Mouse (Mus musculus) T-helper 17 cell (primary cell): ENCODE data around the gene Igsf9b.

Experiments used
- in situ Hi-C, 2 experiments: fragments of 300-600 bp; cut with MboI, MseI; formaldehyde crosslinking; loops; 1 replicate in 1 of 2; 2 replicates in 1 of 2; pipeline ENCODE4 v1.15.1; 2025; ENCODE audit warnings: high pct_unique_total_duplicates in 2 of 2

Gene Igsf9b

DNA sequence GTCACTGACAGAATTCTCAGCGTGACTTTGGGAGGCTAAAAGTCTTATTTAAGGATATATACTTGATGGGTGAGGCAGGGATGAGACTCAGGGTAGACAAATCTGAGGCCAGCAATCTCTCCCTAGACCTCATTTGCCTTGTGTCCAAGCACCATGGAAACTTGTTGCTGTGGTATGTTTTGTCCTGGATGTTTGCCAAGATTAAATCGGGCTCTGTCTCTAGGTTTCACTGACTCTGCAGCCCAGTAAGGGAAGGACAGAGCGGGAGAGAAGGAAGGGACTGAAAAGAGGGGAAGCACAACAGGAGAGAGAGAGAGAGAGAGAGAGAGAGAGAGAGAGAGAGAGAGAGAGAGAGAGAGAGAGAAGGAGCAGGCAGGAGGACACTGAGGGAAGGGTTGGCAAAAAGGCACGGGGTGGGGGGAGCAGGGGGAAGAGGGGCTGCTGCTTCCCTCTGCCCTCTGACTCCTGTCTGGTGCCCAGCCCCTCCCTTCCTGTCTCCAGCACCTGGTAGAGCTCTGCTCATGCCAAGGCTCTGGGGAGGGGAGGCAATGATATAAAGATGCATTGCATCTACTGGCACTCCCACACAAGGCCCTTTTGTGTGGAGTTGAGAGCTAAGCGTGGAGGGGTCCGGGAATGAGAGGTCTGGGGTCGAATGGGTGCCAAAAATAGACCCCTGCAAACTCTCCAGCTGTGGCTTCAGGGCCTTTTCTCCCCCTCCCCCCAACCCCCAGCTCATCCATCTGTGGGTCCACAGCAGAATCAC is 9.3 kb upstream of the Igsf9b start:
- in situ Hi-C loops: no loop called here

GRCm38 (mm10) chr9:27294380-27294779 is 4.6 kb upstream of the Igsf9b start:
- in situ Hi-C loops: no loop called here

GRCm38 (mm10) chr9:27299286-27300187 is 533 bp downstream of the Igsf9b start:
- in situ Hi-C loops: no loop called here

DNA sequence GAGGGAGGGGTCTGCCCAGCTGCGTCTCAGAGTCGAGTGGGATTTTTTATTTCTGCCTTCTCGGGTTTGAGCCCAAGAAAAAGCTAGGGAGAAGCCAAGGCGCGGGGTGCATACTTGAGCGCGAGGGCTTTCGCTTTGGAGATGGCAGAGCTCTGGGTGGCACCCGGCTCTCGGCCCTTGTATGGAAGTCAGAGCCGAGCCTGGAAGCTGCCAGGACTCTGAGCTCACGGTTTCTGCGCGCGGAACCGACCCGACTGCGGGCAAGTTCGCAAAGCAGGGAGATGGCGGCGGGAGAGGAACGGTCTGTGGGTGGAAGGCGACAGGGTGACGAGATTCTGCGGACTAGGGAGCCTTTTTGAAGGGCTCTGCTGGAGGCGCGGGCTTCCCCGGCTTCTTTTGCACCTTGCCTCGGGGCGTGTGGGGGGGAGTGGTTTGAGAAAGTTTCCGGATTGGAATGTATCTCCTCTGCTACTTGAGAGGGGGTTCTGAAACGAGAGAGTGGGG is 1.2 kb downstream of the Igsf9b start:
- in situ Hi-C loops: no loop called here

DNA sequence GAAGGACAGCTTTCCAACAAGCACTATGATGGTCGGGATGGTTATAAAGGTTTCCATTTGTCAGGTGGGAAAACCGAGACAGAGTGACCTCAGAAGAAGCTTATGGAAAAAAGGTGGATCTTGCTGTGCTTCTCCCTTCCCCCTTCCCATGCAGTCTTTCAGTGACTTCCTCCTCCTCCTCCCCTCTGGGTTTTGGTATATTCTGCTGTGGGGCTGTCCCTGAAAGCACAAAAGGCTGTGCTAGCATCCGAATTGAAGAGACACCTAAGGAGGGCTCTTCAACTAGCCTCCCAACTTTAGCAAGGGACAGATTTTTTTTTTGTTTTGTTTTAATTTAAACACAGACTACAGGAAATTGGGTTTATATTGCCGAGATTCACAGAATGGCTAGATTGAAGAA is 1.7 kb downstream of the Igsf9b start:
- in situ Hi-C loops: no loop called here

GRCm38 (mm10) chr9:27301486-27301885 is 2.5 kb downstream of the Igsf9b start:
- in situ Hi-C loops: no loop called here

DNA sequence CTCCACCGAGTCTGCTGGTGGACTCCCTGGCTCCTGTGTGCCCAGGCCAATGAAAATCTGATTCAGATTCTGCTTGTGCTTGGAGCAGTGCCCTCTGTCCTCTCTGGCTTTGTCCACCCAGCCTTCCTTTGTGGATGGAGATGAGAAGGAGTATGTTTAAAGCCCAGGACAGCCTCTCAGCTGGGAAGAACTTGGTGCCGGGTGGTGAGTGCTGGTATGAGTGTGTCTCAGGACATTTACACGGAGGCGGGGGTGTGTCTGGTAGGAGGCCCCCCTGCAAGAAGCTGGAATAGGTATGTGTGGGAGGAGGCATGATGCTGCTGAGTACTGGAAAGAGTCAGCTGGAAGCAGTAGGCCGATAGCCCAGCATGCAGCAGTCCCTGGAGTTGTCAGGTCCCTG is 3.3 kb downstream of the Igsf9b start:
- in situ Hi-C loops: no loop called here

- in situ Hi-C loops: no loop called here
These were observed 4.8 kb downstream of the Igsf9b start for GRCm38 (mm10) chr9:27303571-27304484.

DNA sequence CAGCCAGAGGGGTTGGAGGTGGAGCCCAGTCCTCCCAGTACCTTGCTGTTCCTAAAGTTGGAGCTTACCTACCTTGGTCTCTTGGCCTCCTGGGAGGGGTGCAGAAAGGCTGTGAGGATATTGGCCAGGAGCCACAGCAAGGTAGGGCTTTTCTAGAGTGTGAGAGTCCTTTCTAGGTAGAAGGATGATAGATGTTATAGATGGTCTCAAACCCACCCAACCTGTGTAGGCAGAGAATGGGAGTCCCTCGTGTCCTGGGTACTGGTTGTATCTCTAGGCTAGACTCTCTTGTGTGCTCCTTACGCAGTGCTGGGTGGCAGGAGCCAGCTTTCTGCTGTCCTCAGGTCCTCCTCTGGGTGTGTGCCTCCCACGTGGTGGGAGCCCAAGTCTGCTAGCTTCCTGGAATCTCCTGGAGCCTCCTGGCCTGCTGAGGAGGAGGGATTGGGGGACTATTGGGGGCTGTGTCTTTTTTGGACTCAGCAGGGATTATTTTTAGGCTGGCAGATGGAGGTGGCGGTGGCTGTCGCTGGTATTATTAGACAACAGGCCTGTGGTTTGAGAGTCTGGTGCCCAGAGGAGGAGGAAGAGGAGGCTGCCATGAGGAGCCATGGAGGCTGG is 5.6 kb downstream of the Igsf9b start:
- in situ Hi-C loops: no loop called here

- in situ Hi-C loops: no loop called here
These were observed 6.5 kb downstream of the Igsf9b start for GRCm38 (mm10) chr9:27305502-27305901.

DNA sequence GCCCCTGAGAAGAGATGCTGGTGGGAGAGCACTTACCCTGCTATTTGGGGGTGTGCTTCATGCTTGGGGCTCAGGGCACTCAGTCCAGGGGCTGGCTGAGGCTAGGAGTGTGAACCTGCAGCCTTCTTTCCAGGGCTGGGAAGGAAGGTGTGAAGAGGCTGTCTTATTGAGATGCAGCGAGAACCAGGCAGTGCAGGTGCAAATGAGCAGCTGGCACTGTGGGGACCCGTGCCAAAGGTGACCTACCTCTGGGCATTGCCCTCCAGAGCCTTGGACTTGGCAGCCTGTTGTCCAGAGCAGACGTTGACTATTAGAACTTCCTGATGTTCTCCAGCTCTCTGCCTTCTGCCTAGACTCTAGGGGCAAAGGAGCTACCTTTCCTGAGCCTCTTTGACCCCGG is 7.6 kb downstream of the Igsf9b start:
- in situ Hi-C loops: no loop called here

- in situ Hi-C loops: no loop called here
These were observed 8.3 kb downstream of the Igsf9b start for GRCm38 (mm10) chr9:27307265-27307664.

GRCm38 (mm10) chr9:27308045-27308444 is 9.0 kb downstream of the Igsf9b start:
- in situ Hi-C loops: no loop called here

DNA sequence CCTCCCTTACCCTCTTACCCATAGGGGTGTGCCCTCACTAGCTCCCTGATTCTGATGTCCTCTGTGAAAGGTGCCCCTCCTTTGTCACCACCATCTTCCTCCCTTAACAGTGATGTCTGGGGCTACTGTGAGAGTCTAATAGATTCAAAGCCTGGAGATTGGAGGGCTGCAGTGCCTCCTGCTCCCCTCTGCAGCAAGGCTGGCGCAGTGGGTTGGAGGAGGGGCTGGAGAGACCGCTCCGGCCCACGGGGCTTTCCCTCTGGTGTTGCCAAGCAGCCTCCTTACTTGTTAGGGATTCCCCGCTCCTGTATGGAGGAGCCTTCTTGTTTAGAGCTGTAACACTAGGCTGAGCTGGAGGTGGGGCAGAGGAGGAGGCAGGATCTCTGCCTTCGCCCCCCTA is 9.6 kb downstream of the Igsf9b start:
- in situ Hi-C loops: no loop called here

- in situ Hi-C loops: no loop called here
These were observed 11.0 kb downstream of the Igsf9b start for GRCm38 (mm10) chr9:27310005-27310404.

DNA sequence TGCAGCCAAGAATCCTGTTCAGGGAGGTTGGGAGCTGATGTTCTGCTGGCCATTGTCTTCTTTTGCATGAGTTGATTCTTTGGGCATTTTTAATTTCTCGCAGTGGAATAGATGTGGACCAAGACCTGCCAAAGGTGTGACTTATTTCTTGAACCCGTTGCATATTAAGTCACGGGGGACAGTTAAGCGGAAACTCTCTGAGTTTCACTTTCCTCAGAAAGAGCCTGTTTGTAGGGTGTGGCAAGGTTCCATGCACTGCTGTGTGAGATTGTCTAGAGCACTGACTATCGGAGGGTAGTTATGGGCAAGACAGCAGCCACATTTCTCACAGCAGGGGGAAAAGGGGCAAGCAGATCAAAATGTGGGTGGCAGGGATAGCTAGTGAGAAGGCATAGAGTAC is 14.4 kb downstream of the Igsf9b start:
- in situ Hi-C loops: no loop called here

- in situ Hi-C loops: no loop called here
These were observed 22.3 kb downstream of the Igsf9b start for GRCm38 (mm10) chr9:27321267-27321666.

DNA sequence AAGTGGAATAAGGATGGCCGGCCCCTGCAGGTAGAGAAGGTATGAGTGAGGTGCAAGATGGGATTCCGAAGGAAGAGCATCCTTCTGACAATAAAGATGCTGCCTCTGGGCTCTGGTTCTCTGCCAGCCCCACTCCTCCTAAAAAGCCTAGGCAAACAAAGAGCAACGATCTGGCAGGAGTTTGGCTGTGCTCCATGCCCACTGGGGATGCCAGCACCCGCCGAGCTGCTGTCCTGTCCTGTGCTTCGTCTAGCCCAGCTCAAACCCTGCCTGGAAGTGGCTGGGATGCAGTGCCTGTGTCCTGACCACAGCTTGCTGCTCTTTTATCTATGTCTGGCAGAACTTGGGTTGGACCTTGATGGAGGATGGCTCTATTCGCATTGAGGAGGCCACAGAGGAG is 23.3 kb downstream of the Igsf9b start:
- in situ Hi-C loops: no loop called here

- in situ Hi-C loops: no loop called here
These were observed 24.4 kb downstream of the Igsf9b start for GRCm38 (mm10) chr9:27323412-27323811.

DNA sequence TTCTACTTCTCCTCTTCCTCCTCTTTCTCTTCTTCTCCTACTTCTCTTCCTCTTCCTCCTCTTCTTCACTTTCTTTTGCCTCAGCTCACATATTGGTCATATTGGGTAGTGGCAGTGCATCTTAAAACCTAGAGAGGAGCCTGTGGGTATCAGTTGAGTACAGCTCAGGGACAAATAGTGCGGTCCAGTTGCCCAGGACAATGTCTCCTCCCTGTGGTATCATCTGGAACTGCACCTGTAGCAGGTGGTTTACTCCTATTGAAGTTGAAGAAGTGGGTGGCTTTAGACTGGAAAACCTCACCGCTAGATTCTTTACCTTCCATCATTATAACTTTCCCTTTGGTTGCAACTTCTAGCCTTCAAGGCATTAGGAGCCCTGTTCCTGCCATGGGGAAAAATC is 26.9 kb downstream of the Igsf9b start:
- in situ Hi-C loops: no loop called here

GRCm38 (mm10) chr9:27327558-27327957 is 28.6 kb downstream of the Igsf9b start:
- in situ Hi-C loops: no loop called here
